In genomic region chr3:89529796-89530195, GRCm38 (mm10) we compare ENCODE assay signal across 12 mouse cellular contexts. TPM values are rescaled to one million over a fixed set of nuclear protein-coding genes. Genes with fewer than 3 reads are reported as not detected.
DNase-seq lines count a peak whose midpoint lies in the region; ATAC-seq and TF ChIP-seq lines count a peak whose summit lies in the region.
"Had no signal": no experiment of that assay in that cellular context is flagged by ENCODE, and none has a peak within 500 bp of the region (broad histone marks: within the 10 kb centered on the region; RNA-seq: fewer than 3 reads in every experiment).

No protein-coding gene starts in this region.

- no peak overlapping the region for H3K9ac ChIP-seq in intestine, postnatal 0 days (ENCODE audit: low read depth, low read length)
- H3K9ac ChIP-seq in intestine, embryonic 15.5 days: no peak overlapping the region
- no peak overlapping the region for H3K9ac ChIP-seq in midbrain, postnatal 0 days (replicated peaks; ENCODE audit: low read length, poor library complexity, severe bottlenecking)
- H3K9ac ChIP-seq: heart, embryonic 13.5 days; hindbrain, embryonic 14.5 days; limb, embryonic 15.5 days had no signal

- TF ChIP-seq CTCF in intestine, postnatal 0 days (IDR thresholded peaks at IDR 0.05; ENCODE audit: low read depth): peak; percentile 54
- peak; percentile 40 for TF ChIP-seq CTCF in midbrain, postnatal 0 days (IDR thresholded peaks at IDR 0.05)

- H3K4me2 ChIP-seq in intestine, postnatal 0 days (replicated peaks; ENCODE audit: low read depth): no peak overlapping the region
- H3K4me2 ChIP-seq in intestine, embryonic 15.5 days (replicated peaks): no peak overlapping the region
- no peak overlapping the region for H3K4me2 ChIP-seq in midbrain, postnatal 0 days (ENCODE audit: low read depth, low read length, poor library complexity, severe bottlenecking)
- H3K4me2 ChIP-seq: heart, embryonic 13.5 days; hindbrain, embryonic 14.5 days; limb, embryonic 15.5 days had no signal

- ATAC-seq in intestine, postnatal 0 days: no peak
- ATAC-seq in intestine, embryonic 15.5 days: no peak
- ATAC-seq in midbrain, postnatal 0 days (ENCODE audit: low FRiP score): no peak

- H3K27me3 ChIP-seq in intestine, postnatal 0 days (replicated peaks; ENCODE audit: control insufficient read depth, insufficient read depth, low read length): no peaks in the 10 kb centered on the region
- H3K27me3 ChIP-seq in intestine, embryonic 15.5 days (replicated peaks): no peaks in the 10 kb centered on the region
- no peaks in the 10 kb centered on the region for H3K27me3 ChIP-seq in midbrain, postnatal 0 days (ENCODE audit: insufficient read depth, low read length)
- H3K27me3 ChIP-seq in midbrain, embryonic 10.5 days (ENCODE audit: low read depth, poor library complexity, severe bottlenecking): no peaks in the 10 kb centered on the region
- H3K27me3 ChIP-seq: limb, embryonic 15.5 days had no signal

- no peaks in the 10 kb centered on the region for H3K36me3 ChIP-seq in intestine, postnatal 0 days (ENCODE audit: control insufficient read depth, insufficient read depth)
- H3K36me3 ChIP-seq in intestine, embryonic 15.5 days: no peaks in the 10 kb centered on the region
- H3K36me3 ChIP-seq in midbrain, postnatal 0 days (ENCODE audit: insufficient read depth, low read length): no peaks in the 10 kb centered on the region
- H3K36me3 ChIP-seq in midbrain, embryonic 10.5 days: no peaks in the 10 kb centered on the region
- H3K36me3 ChIP-seq: heart, embryonic 13.5 days; limb, embryonic 15.5 days had no signal

- 92% methylated on average over 3 of the region's 3 CpGs for WGBS in intestine, postnatal 0 days
- 85% methylated on average over 3 of the region's 3 CpGs for WGBS in intestine, embryonic 15.5 days
- 85% methylated on average over 3 of the region's 3 CpGs for WGBS in midbrain, postnatal 0 days
- WGBS in midbrain, embryonic 10.5 days: 81% methylated on average over 3 of the region's 3 CpGs

- no peaks in the 10 kb centered on the region for H3K4me1 ChIP-seq in intestine, postnatal 0 days (replicated peaks; ENCODE audit: control insufficient read depth, insufficient read depth, low read length)
- H3K4me1 ChIP-seq in intestine, embryonic 15.5 days (replicated peaks): peaks cover 11% of the 10 kb centered on the region; the same call in 1 of the 2 replicates
- H3K4me1 ChIP-seq in midbrain, postnatal 0 days (ENCODE audit: insufficient read depth, low read length): peaks cover 18% of the 10 kb centered on the region
- H3K4me1 ChIP-seq in midbrain, embryonic 10.5 days: peaks cover 7% of the 10 kb centered on the region; the same call in 1 of the 2 replicates

- no peaks in the 10 kb centered on the region for H3K9me3 ChIP-seq in intestine, postnatal 0 days (ENCODE audit: control insufficient read depth)
- no peaks in the 10 kb centered on the region for H3K9me3 ChIP-seq in intestine, embryonic 15.5 days
- no peaks in the 10 kb centered on the region for H3K9me3 ChIP-seq in midbrain, postnatal 0 days (ENCODE audit: low read length)
- H3K9me3 ChIP-seq in midbrain, embryonic 10.5 days (replicated peaks): no peaks in the 10 kb centered on the region
- H3K9me3 ChIP-seq: heart, embryonic 13.5 days; limb, embryonic 15.5 days had no signal

- DNase-seq in midbrain, postnatal 0 days (ENCODE audit: low spot score): no peak
- DNase-seq in midbrain, embryonic 10.5 days (ENCODE audit: low spot score): no peak
- peak; percentile 32 for DNase-seq in adipocyte (ENCODE audit: low spot score)
- peak; percentile 31 for DNase-seq in lung, postnatal 14 days
- DNase-seq in heart, postnatal 25 days (ENCODE audit: low spot score): no peak
- DNase-seq: cerebellum, adult 18-20 months; gastrocnemius, postnatal 10 days had no signal

- intact Hi-C loops in heart, postnatal 25 days (cut with DNase I): no loop called here

- no peak overlapping the region for H3K4me3 ChIP-seq in intestine, postnatal 0 days (ENCODE audit: low read depth, low read length)
- H3K4me3 ChIP-seq in intestine, embryonic 15.5 days (replicated peaks): no peak overlapping the region
- no peak overlapping the region for H3K4me3 ChIP-seq in midbrain, postnatal 0 days (ENCODE audit: low read depth, low read length)
- H3K4me3 ChIP-seq in midbrain, embryonic 10.5 days: no peak overlapping the region
- H3K4me3 ChIP-seq: heart, embryonic 13.5 days; limb, embryonic 15.5 days had no signal

- no peak overlapping the region for H3K27ac ChIP-seq in intestine, postnatal 0 days (ENCODE audit: low read depth, low read length)
- no peak overlapping the region for H3K27ac ChIP-seq in intestine, embryonic 15.5 days
- H3K27ac ChIP-seq in midbrain, postnatal 0 days (ENCODE audit: low read depth, low read length): no peak overlapping the region
- no peak overlapping the region for H3K27ac ChIP-seq in midbrain, embryonic 10.5 days (replicated peaks)
- H3K27ac ChIP-seq: heart, embryonic 13.5 days; hindbrain, embryonic 14.5 days; limb, embryonic 15.5 days had no signal

RNA-seq across cellular contexts. Expression of gene Kcnn3, which starts 9.8 kb away (rescaled TPM):
- polyA plus RNA-seq in intestine, postnatal 0 days (2015; fragmentation: Nextera tagmentation; extraction: Ambion mirVana): 4.6 TPM in 2 replicates
- polyA plus RNA-seq in intestine, embryonic 15.5 days (2015; fragmentation: Nextera tagmentation; extraction: Ambion mirVana): 4.4 and 4.6 TPM in 2 replicates
- 21.4 and 23.3 TPM in 2 replicates for total RNA-seq in midbrain, postnatal 0 days (2014; rRNA removed)
- polyA plus RNA-seq in midbrain, postnatal 0 days (2015; fragmentation: Nextera tagmentation; extraction: Ambion mirVana): 5.9 and 7.3 TPM in 2 replicates
- polyA plus RNA-seq in midbrain, embryonic 10.5 days (2016; fragmentation: Nextera tagmentation; extraction: Ambion mirVana): 0.68 and 1.1 TPM in 2 replicates
- 1 to 10 TPM; 2.3 to 2.8 TPM for total RNA-seq in heart, postnatal 25 days (2021)

Comparison
In these comparisons a context has a peak if more than half of its experiments do, and no peak if none do; other contexts are left out.
1. DNase-seq: peak in adipocyte (single experiment) and lung, postnatal 14 days (single experiment); none in midbrain, postnatal 0 days (single experiment), midbrain, embryonic 10.5 days (single experiment) and heart, postnatal 25 days (single experiment).